Mouse (Mus musculus) midbrain, embryonic 11.5 days (tissue): Measurements from ENCODE around the gene Azin2. TPM values are rescaled to one million over a fixed set of nuclear protein-coding genes. Genes with fewer than 3 reads are reported as not detected.

Experiments
- ATAC-seq: fragments of 200-750 bp; cut with Nextera tagmentation; 2 replicates; pipeline ENCODE4 v1.8.0; 2017; ENCODE audit warnings: moderate TSS enrichment, moderate library complexity; ENCODE audit not compliant: low FRiP score
- DNase-seq: peaks from one replicate; pipeline ENCODE4 v3.0.0; 2015; ENCODE audit warnings: low spot score; ENCODE audit errors: missing footprints
- H3K27ac ChIP-seq: fragments of 300-500 bp; sonication (generic); 2 replicates; pipeline ENCODE4 v1.5.1; 2014; ENCODE audit warnings: low read depth, low read length
- H3K27me3 ChIP-seq: fragments of 300-500 bp; sonication (generic); 2 replicates; pipeline ENCODE4 v1.6.1; 2014; ENCODE audit warnings: mild to moderate bottlenecking, low read length, moderate library complexity, mixed read lengths; ENCODE audit not compliant: control insufficient read depth, insufficient read depth
- H3K36me3 ChIP-seq: fragments of 300-500 bp; sonication (generic); 2 replicates; pipeline ENCODE4 v1.6.1; 2014; ENCODE audit warnings: mild to moderate bottlenecking, low read length, moderate library complexity, mixed read lengths; ENCODE audit not compliant: control insufficient read depth, insufficient read depth
- H3K4me1 ChIP-seq: fragments of 300-500 bp; sonication (generic); 2 replicates; pipeline ENCODE4 v1.6.1; 2014; ENCODE audit warnings: low read length; ENCODE audit not compliant: control insufficient read depth, insufficient read depth
- H3K4me2 ChIP-seq: fragments of 300-500 bp; sonication (generic); 2 replicates; pipeline ENCODE4 v1.6.1; 2014; ENCODE audit warnings: mild to moderate bottlenecking, moderate library complexity
- H3K4me3 ChIP-seq: fragments of 300-500 bp; sonication (generic); 2 replicates; pipeline ENCODE4 v1.5.1; 2014; ENCODE audit warnings: low read depth, low read length
- H3K9ac ChIP-seq: fragments of 300-500 bp; sonication (generic); 2 replicates; pipeline ENCODE4 v1.6.1; 2014; ENCODE audit warnings: low read length
- H3K9me3 ChIP-seq: fragments of 300-500 bp; sonication (generic); 2 replicates; pipeline ENCODE4 v1.6.1; 2016; ENCODE audit warnings: low read length; ENCODE audit not compliant: control insufficient read depth
- WGBS: fragments of 180-500 bp; shearing (Covaris S2); extraction: QIAGEN DNeasy Blood & Tissue Kit; methylation state at CpG from one replicate; pipeline ENCODE4 v1.1.7; 2014; 5-methylcytosine and 5-hydroxymethylcytosine counted together
- polyA plus RNA-seq: library from polyadenylated mRNA; unstranded; fragments of >200 nt; fragmentation: Nextera tagmentation; extraction: Ambion mirVana; gene quantifications from 2 replicates; pipeline ENCODE4 v1.2.1, GENCODE M21; 2014

The Azin2 gene
- polyA plus RNA-seq, 1 experiment from 2014 or later, result 11.5 TPM

GRCm38 (mm10) chr4:128983151-128983550 lies 20.9 kb upstream of the Azin2 start:
- ATAC-seq, result no peak
- Histone ChIP-seq H3K27me3 (no peaks in the 10 kb centered on the region), H3K4me3 (no peak overlapping the region), H3K9ac (no peak overlapping the region), H3K4me1 (no peaks in the 10 kb centered on the region), H3K9me3 (no peaks in the 10 kb centered on the region), H3K27ac (no peak overlapping the region), H3K4me2 (no peak overlapping the region), H3K36me3 (no peaks in the 10 kb centered on the region)
- WGBS, result 86% methylated on average over 2 of the region's 2 CpGs
- no peak for DNase-seq

DNA sequence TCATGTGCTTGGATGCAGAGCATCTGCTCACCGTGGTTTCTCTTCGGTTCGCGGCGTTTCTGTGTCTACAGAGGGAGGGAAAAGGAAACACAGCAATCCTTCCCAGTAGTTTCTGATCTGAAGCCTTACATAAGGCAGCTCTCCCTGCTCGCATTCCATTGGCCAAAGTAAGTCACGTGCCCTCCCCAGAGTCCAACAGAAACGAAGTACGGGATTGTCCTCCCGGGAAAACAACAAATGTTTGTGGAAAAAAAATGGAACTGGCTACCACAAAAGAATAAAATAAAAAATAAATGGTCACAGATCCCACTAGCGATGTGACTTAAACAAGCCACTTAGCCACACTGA lies 19.6 kb upstream of the Azin2 start:
- Histone ChIP-seq H3K27ac (no peak overlapping the region), H3K4me2 (no peak overlapping the region), H3K9ac (no peak overlapping the region), H3K27me3 (no peaks in the 10 kb centered on the region), H3K9me3 (no peaks in the 10 kb centered on the region), H3K4me1 (no peaks in the 10 kb centered on the region), H3K4me3 (no peak overlapping the region), H3K36me3 (no peaks in the 10 kb centered on the region)
- 78% methylated on average over 11 of the region's 11 CpGs for WGBS
- DNase-seq (no peak), ATAC-seq (no peak)

GRCm38 (mm10) chr4:128980890-128981832 lies 18.9 kb upstream of the Azin2 start:
- H3K27me3 ChIP-seq, result no peaks in the 10 kb centered on the region
- no peak for DNase-seq
- H3K36me3 ChIP-seq, result no peaks in the 10 kb centered on the region
- H3K9me3 ChIP-seq, result no peaks in the 10 kb centered on the region
- 88% methylated on average over 12 of the region's 12 CpGs for WGBS
- no peak overlapping the region for H3K27ac ChIP-seq
- no peak for ATAC-seq
- H3K4me1 ChIP-seq, result no peaks in the 10 kb centered on the region
- H3K4me3 ChIP-seq, result no peak overlapping the region
- H3K9ac ChIP-seq, result no peak overlapping the region
- no peak overlapping the region for H3K4me2 ChIP-seq

DNA sequence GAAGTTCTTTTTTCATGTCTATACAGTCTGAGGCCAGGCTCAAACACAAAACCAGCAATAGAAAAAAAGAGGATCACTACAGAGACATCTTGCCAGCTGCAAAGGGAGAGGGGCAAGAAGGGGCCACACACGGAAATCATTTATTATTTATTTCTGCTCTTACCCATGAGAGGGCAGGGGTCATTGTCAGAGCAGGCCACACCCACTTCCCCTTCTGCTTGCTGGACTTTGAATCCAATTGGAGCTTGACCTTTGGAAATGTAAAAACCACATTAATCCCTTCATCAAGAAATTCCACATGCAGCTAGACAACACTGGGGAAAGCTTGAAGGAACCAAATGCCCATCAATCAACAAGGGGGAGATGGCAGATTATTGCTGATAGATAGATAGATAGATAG lies 16.4 kb upstream of the Azin2 start:
- H3K27ac ChIP-seq, result no peak overlapping the region
- no peak overlapping the region for H3K4me2 ChIP-seq
- ATAC-seq (no peak), DNase-seq (no peak)
- H3K36me3 ChIP-seq, result no peaks in the 10 kb centered on the region
- no peaks in the 10 kb centered on the region for H3K9me3 ChIP-seq
- no peaks in the 10 kb centered on the region for H3K4me1 ChIP-seq
- WGBS, result 56% methylated on average over 1 of the region's 1 CpGs
- H3K27me3 ChIP-seq, result no peaks in the 10 kb centered on the region
- H3K9ac ChIP-seq, result no peak overlapping the region
- H3K4me3 ChIP-seq, result no peak overlapping the region

DNA sequence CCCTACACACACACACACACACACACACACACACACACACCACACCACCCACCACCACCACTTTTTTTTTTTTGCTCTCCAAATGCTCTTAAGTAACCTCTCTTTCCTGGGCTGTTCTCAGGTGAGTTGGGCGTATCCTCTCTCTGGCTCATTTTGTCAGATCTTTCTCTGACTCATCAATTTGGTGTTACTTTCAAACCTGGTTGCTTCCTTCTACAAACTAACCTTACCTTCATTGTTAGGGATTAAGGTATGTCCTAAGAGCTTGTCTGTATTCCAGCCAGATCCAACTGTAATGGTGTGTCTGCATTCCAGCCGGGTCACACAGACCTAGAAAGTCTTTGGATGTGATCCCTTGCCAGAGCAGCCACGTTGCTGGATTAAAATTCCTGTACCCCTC lies 15.0 kb upstream of the Azin2 start:
- 76% methylated on average over 3 of the region's 3 CpGs for WGBS

GRCm38 (mm10) chr4:128976577-128976976 lies 14.3 kb upstream of the Azin2 start:
- DNase-seq (no peak), ATAC-seq (no peak)
- 86% methylated on average over 4 of the region's 4 CpGs for WGBS
- Histone ChIP-seq H3K4me2 (no peak overlapping the region), H3K36me3 (no peaks in the 10 kb centered on the region), H3K9ac (no peak overlapping the region), H3K27me3 (no peaks in the 10 kb centered on the region), H3K27ac (no peak overlapping the region), H3K4me1 (no peaks in the 10 kb centered on the region), H3K9me3 (no peaks in the 10 kb centered on the region), H3K4me3 (no peak overlapping the region)

More for the DNA sequence above, 15.0 kb upstream of the Azin2 start:
- ATAC-seq (no peak), DNase-seq (no peak)
- no peak overlapping the region for H3K4me2 ChIP-seq
- H3K9ac ChIP-seq, result no peak overlapping the region
- H3K27me3 ChIP-seq, result no peaks in the 10 kb centered on the region
- H3K4me3 ChIP-seq, result no peak overlapping the region
- no peak overlapping the region for H3K27ac ChIP-seq
- H3K4me1 ChIP-seq, result no peaks in the 10 kb centered on the region
- H3K36me3 ChIP-seq, result no peaks in the 10 kb centered on the region
- H3K9me3 ChIP-seq, result no peaks in the 10 kb centered on the region

GRCm38 (mm10) chr4:128974677-128975076 lies 12.4 kb upstream of the Azin2 start:
- no peaks in the 10 kb centered on the region for H3K36me3 ChIP-seq
- H3K27me3 ChIP-seq, result no peaks in the 10 kb centered on the region
- DNase-seq, result no peak
- H3K9me3 ChIP-seq, result no peaks in the 10 kb centered on the region
- no peak for ATAC-seq
- H3K9ac ChIP-seq, result no peak overlapping the region
- WGBS, result 80% methylated on average over 8 of the region's 8 CpGs
- no peaks in the 10 kb centered on the region for H3K4me1 ChIP-seq
- no peak overlapping the region for H3K4me2 ChIP-seq
- no peak overlapping the region for H3K27ac ChIP-seq
- H3K4me3 ChIP-seq, result no peak overlapping the region

DNA sequence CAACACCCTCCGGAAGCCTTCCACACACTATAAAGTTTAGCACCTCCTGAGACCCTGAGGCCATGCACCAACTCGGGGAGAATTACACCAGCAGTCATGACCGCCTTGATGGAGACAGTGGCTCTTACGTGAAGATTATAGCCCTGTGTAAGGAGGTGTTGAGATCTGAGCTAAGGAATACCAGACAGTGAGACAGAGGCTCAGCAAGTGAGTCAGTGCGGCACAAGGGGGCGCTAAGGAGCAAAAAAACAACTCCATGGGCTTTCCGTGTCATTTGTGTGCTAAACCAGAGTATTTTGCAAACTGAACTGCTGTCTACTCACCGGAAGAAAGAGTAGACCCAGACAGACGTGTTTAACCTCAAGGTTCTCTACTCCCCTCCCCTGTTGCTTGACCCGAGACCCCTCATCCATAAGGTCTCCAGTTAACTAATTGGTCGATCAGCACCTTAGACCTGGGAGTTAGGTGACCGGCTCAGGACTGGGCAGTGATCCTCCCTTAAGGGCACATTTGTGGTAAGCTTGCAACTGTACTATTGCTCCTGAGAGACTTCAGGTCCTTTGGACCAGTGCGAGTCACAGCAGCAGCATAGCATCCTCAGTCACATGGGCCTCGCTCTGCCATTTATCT lies 8.9 kb upstream of the Azin2 start:
- peak; percentile 35; the same call in 1 of the 2 replicates for ATAC-seq
- Histone ChIP-seq H3K9me3 (no peaks in the 10 kb centered on the region), H3K27ac (no peak overlapping the region), H3K27me3 (no peaks in the 10 kb centered on the region), H3K9ac (no peak overlapping the region), H3K4me3 (no peak overlapping the region), H3K4me1 (no peaks in the 10 kb centered on the region), H3K36me3 (no peaks in the 10 kb centered on the region), H3K4me2 (no peak overlapping the region)
- DNase-seq, result peak; percentile 96
- 45% methylated on average over 14 of the region's 14 CpGs for WGBS

DNA sequence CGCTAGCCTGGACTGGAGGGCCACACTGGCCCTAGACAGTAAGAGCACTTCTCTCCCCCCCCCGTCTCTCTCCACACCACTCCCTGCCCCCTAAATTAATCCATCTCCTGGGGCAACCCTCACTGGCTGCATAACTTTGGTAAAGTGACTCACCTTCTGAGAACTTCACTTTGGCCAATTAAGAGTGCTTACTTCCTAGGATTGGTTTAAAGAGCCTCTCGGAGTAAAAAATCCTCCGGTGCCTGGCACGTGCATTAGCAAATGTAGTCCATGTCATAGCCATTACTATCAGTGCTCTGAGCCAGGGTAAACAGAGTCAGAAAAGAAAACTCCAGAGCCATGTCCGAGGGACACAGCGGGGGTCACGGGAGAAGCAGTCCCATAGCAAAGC lies 8.2 kb upstream of the Azin2 start:
- no peak overlapping the region for H3K4me3 ChIP-seq
- ATAC-seq, result no peak
- no peaks in the 10 kb centered on the region for H3K36me3 ChIP-seq
- H3K27ac ChIP-seq, result no peak overlapping the region
- WGBS, result 82% methylated on average over 6 of the region's 8 CpGs
- no peak for DNase-seq
- no peaks in the 10 kb centered on the region for H3K27me3 ChIP-seq
- H3K9me3 ChIP-seq, result no peaks in the 10 kb centered on the region
- no peak overlapping the region for H3K9ac ChIP-seq
- no peak overlapping the region for H3K4me2 ChIP-seq
- no peaks in the 10 kb centered on the region for H3K4me1 ChIP-seq
